Mouse (Mus musculus) lung, embryonic 15.5 days (tissue): ENCODE results near the gene Map4k2. TPM values are rescaled to one million over a fixed set of nuclear protein-coding genes. Genes with fewer than 3 reads are reported as not detected.
A peak's percentile ranks its signal among the peaks of the same experiment; 100 is the strongest.

ENCODE experiments used
- ATAC-seq: fragments of 200-750 bp; cut with Nextera tagmentation; 2 replicates; pipeline ENCODE4 v1.8.0; 2017; ENCODE audit warnings: moderate number of reproducible peaks, borderline replicate concordance; ENCODE audit not compliant: low FRiP score, low TSS enrichment; ENCODE audit errors: extremely low read depth
- H3K27ac ChIP-seq: fragments of 300-500 bp; sonication (generic); 2 replicates; pipeline ENCODE4 v1.5.1; 2015; ENCODE audit warnings: moderate library complexity, mild to moderate bottlenecking, inconsistent platforms
- H3K27me3 ChIP-seq: fragments of 300-500 bp; sonication (generic); 2 replicates; pipeline ENCODE4 v1.6.1; 2015; ENCODE audit warnings: inconsistent platforms
- H3K36me3 ChIP-seq: fragments of 300-500 bp; sonication (generic); 2 replicates; pipeline ENCODE4 v1.6.1; 2015; ENCODE audit warnings: inconsistent platforms
- H3K4me1 ChIP-seq: fragments of 300-500 bp; sonication (generic); 2 replicates; pipeline ENCODE4 v1.6.1; 2015; ENCODE audit warnings: inconsistent platforms
- H3K4me2 ChIP-seq: fragments of 300-500 bp; sonication (generic); 2 replicates; pipeline ENCODE4 v1.6.1; 2015; ENCODE audit warnings: inconsistent platforms, mild to moderate bottlenecking, moderate library complexity
- H3K4me3 ChIP-seq: fragments of 300-500 bp; sonication (generic); 2 replicates; pipeline ENCODE4 v1.5.1; 2015; ENCODE audit warnings: mild to moderate bottlenecking, inconsistent platforms
- H3K9ac ChIP-seq: fragments of 300-500 bp; sonication (generic); 2 replicates; pipeline ENCODE4 v1.6.1; 2015; ENCODE audit warnings: inconsistent platforms
- H3K9me3 ChIP-seq: fragments of 300-500 bp; sonication (generic); 2 replicates; pipeline ENCODE4 v1.6.1; 2016; ENCODE audit warnings: inconsistent platforms
- WGBS: fragments of 180-500 bp; shearing (Covaris S2); methylation state at CpG from one replicate; pipeline ENCODE4 v1.1.7; 2015; 5-methylcytosine and 5-hydroxymethylcytosine counted together
- polyA plus RNA-seq: library from polyadenylated mRNA; unstranded; fragments of >200 nt; fragmentation: Nextera tagmentation; extraction: Ambion mirVana; gene quantifications from 2 replicates; pipeline ENCODE4 v1.2.1, GENCODE M21; 2015

Gene Map4k2
- polyA plus RNA-seq, 1 experiment from 2014 or later = 22.9 TPM

- H3K36me3 ChIP-seq = peaks cover 35% of the 10 kb centered on the region
- no peak overlapping the region for H3K27ac ChIP-seq
- H3K27me3 ChIP-seq = no peaks in the 10 kb centered on the region
- no peak overlapping the region for H3K4me2 ChIP-seq
- no peaks in the 10 kb centered on the region for H3K9me3 ChIP-seq
- H3K4me1 ChIP-seq = peaks cover 39% of the 10 kb centered on the region
- no peak overlapping the region for H3K9ac ChIP-seq
- WGBS = 78% methylated on average over 11 of the region's 11 CpGs
- ATAC-seq = no peak
- H3K4me3 ChIP-seq = no peak overlapping the region
These were observed 2.2 kb upstream of the Map4k2 start for GRCm38 (mm10) chr19:6338716-6339115.

GRCm38 (mm10) chr19:6339191-6339590, 1.7 kb upstream of the Map4k2 start:
- ATAC-seq = no peak
- Histone ChIP-seq H3K4me2 (no peak overlapping the region), H3K36me3 (peaks cover 35% of the 10 kb centered on the region), H3K9me3 (no peaks in the 10 kb centered on the region), H3K4me3 (no peak overlapping the region), H3K27ac (no peak overlapping the region), H3K9ac (no peak overlapping the region), H3K27me3 (no peaks in the 10 kb centered on the region), H3K4me1 (peaks cover 36% of the 10 kb centered on the region)
- WGBS = 90% methylated on average over 6 of the region's 6 CpGs

- H3K4me1 ChIP-seq = peaks cover 33% of the 10 kb centered on the region
- H3K36me3 ChIP-seq = peaks cover 35% of the 10 kb centered on the region
- H3K9me3 ChIP-seq = no peaks in the 10 kb centered on the region
- H3K9ac ChIP-seq = peak overlapping the region; percentile 4; the same call in 1 of the 2 replicates
- 75% methylated on average over 15 of the region's 15 CpGs for WGBS
- 0 out of 2 replicates have a peak overlapping the region, but pooled peaks have one; percentile 61 for H3K4me3 ChIP-seq
- ATAC-seq = no peak
- H3K27ac ChIP-seq = peak overlapping the region; percentile 60
- H3K27me3 ChIP-seq = no peaks in the 10 kb centered on the region
- peak overlapping the region; percentile 78 for H3K4me2 ChIP-seq
These were observed 938 bp upstream of the Map4k2 start for GRCm38 (mm10) chr19:6339890-6340504.

- H3K9ac ChIP-seq = peak overlapping the region; percentile 53
- peaks cover 42% of the 10 kb centered on the region for H3K36me3 ChIP-seq
- WGBS = 11% methylated on average over 22 of the region's 23 CpGs
- H3K4me3 ChIP-seq = peak overlapping the region; percentile 61
- peak overlapping the region; percentile 60 for H3K27ac ChIP-seq
- no peaks in the 10 kb centered on the region for H3K27me3 ChIP-seq
- H3K4me2 ChIP-seq = peak overlapping the region; percentile 78
- ATAC-seq = no peak; the same call in 1 of the 2 replicates
- H3K4me1 ChIP-seq = peaks cover 23% of the 10 kb centered on the region
- H3K9me3 ChIP-seq = no peaks in the 10 kb centered on the region
These were observed 630 bp downstream of the Map4k2 start for GRCm38 (mm10) chr19:6341453-6342077.

GRCm38 (mm10) chr19:6342276-6342933, 1.5 kb downstream of the Map4k2 start:
- Histone ChIP-seq H3K9ac (peak overlapping the region; percentile 53; the same call in 1 of the 2 replicates), H3K4me1 (peaks cover 15% of the 10 kb centered on the region), H3K4me2 (peak overlapping the region; percentile 78), H3K27ac (no peak overlapping the region), H3K4me3 (peak overlapping the region; percentile 61), H3K27me3 (no peaks in the 10 kb centered on the region), H3K36me3 (peaks cover 36% of the 10 kb centered on the region), H3K9me3 (no peaks in the 10 kb centered on the region)
- no peak for ATAC-seq
- 68% methylated on average over 5 of the region's 5 CpGs for WGBS

GRCm38 (mm10) chr19:6343066-6343925, 2.4 kb downstream of the Map4k2 start:
- H3K4me2 ChIP-seq = peak overlapping the region; percentile 78; the same call in 1 of the 2 replicates
- 74% methylated on average over 19 of the region's 19 CpGs for WGBS
- ATAC-seq = no peak
- peaks cover 27% of the 10 kb centered on the region for H3K36me3 ChIP-seq
- H3K4me3 ChIP-seq = no peak overlapping the region
- peaks cover 16% of the 10 kb centered on the region for H3K4me1 ChIP-seq
- no peak overlapping the region for H3K9ac ChIP-seq
- H3K27me3 ChIP-seq = no peaks in the 10 kb centered on the region
- H3K9me3 ChIP-seq = no peaks in the 10 kb centered on the region
- H3K27ac ChIP-seq = no peak overlapping the region

- Histone ChIP-seq H3K4me1 (peaks cover 19% of the 10 kb centered on the region), H3K27ac (no peak overlapping the region), H3K9ac (no peak overlapping the region), H3K4me2 (no peak overlapping the region), H3K27me3 (no peaks in the 10 kb centered on the region), H3K36me3 (peaks cover 20% of the 10 kb centered on the region), H3K9me3 (no peaks in the 10 kb centered on the region), H3K4me3 (no peak overlapping the region)
- WGBS = 88% methylated on average over 5 of the region's 5 CpGs
- no peak for ATAC-seq
These were observed 3.1 kb downstream of the Map4k2 start for GRCm38 (mm10) chr19:6343996-6344395.

GRCm38 (mm10) chr19:6346023-6346422, 5.1 kb downstream of the Map4k2 start:
- WGBS = 87% methylated on average over 5 of the region's 5 CpGs
- Histone ChIP-seq H3K4me1 (peaks cover 16% of the 10 kb centered on the region), H3K4me3 (no peak overlapping the region)

GRCm38 (mm10) chr19:6346661-6347060, 5.7 kb downstream of the Map4k2 start:
- H3K9ac ChIP-seq = no peak overlapping the region
- peaks cover 16% of the 10 kb centered on the region for H3K4me1 ChIP-seq
- H3K4me2 ChIP-seq = no peak overlapping the region
- H3K4me3 ChIP-seq = no peak overlapping the region
- no peaks in the 10 kb centered on the region for H3K27me3 ChIP-seq
- 0 out of 2 replicates have a peak, but pooled peaks cover 7% of the 10 kb centered on the region for H3K36me3 ChIP-seq
- ATAC-seq = no peak
- no peaks in the 10 kb centered on the region for H3K9me3 ChIP-seq
- WGBS = 76% methylated on average over 10 of the region's 10 CpGs
- no peak overlapping the region for H3K27ac ChIP-seq

More at GRCm38 (mm10) chr19:6346023-6346422, 5.1 kb downstream of the Map4k2 start:
- no peaks in the 10 kb centered on the region for H3K9me3 ChIP-seq
- H3K27ac ChIP-seq = no peak overlapping the region
- 0 out of 2 replicates have a peak, but pooled peaks cover 7% of the 10 kb centered on the region for H3K36me3 ChIP-seq
- no peak overlapping the region for H3K9ac ChIP-seq
- no peak overlapping the region for H3K4me2 ChIP-seq
- ATAC-seq = no peak
- H3K27me3 ChIP-seq = no peaks in the 10 kb centered on the region

GRCm38 (mm10) chr19:6347615-6348014, 6.7 kb downstream of the Map4k2 start:
- Histone ChIP-seq H3K27ac (no peak overlapping the region), H3K9me3 (no peaks in the 10 kb centered on the region), H3K4me1 (peaks cover 16% of the 10 kb centered on the region), H3K4me2 (no peak overlapping the region), H3K36me3 (0 out of 2 replicates have a peak, but pooled peaks cover 7% of the 10 kb centered on the region), H3K27me3 (no peaks in the 10 kb centered on the region), H3K9ac (no peak overlapping the region), H3K4me3 (no peak overlapping the region)
- no peak for ATAC-seq
- WGBS = 98% methylated on average over 4 of the region's 4 CpGs

GRCm38 (mm10) chr19:6348717-6349116, 7.8 kb downstream of the Map4k2 start:
- 0 out of 2 replicates have a peak, but pooled peaks cover 8% of the 10 kb centered on the region for H3K36me3 ChIP-seq
- H3K4me2 ChIP-seq = no peak overlapping the region
- H3K9me3 ChIP-seq = no peaks in the 10 kb centered on the region
- WGBS = 52% methylated on average over 9 of the region's 9 CpGs
- H3K27me3 ChIP-seq = no peaks in the 10 kb centered on the region
- no peak overlapping the region for H3K9ac ChIP-seq
- peaks cover 16% of the 10 kb centered on the region for H3K4me1 ChIP-seq
- no peak overlapping the region for H3K4me3 ChIP-seq
- H3K27ac ChIP-seq = peak overlapping the region; percentile 46
- ATAC-seq = no peak
